Mouse (Mus musculus): ENCODE results near the gene Clec4a4.
"Not testable (repeated sequence)": the region's sequence is repeated elsewhere in the genome, so short reads cannot be mapped to it uniquely, and the experiment has no call there.

The Clec4a4 gene

DNA sequence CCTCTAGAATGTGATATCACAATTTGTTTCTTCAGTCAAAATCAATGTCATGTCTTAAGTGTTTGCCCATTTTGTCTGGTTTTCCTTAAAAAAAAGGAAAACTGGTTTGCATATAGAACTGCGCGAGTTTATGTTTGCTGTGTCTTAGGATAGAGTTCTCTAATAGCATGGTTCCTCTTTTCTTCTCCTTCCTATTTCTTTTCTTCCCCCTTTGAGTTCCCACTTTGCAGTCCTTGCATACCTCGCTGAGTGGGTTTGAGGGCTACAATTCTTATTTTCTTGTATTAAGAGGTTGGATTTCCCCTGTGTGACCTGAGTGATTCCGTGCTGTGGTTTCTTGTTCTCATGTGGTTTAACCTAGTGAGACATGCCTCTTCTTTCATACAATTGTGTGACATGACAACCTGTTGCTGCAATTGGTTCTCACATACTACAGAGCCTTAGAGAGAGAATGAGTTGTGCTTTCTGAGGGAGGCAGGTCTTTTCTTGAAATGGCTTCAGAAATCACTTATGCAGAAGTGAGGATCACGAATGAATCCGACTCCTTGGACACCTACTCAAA, at the start of gene Clec4a4:
Gene Clec4a4, plus strand, starts transcription at position 492 of the 562 bp plus-strand sequence.
- no peak for DNase-seq (ENCODE audit: low spot score in 2 of 2)

DNA sequence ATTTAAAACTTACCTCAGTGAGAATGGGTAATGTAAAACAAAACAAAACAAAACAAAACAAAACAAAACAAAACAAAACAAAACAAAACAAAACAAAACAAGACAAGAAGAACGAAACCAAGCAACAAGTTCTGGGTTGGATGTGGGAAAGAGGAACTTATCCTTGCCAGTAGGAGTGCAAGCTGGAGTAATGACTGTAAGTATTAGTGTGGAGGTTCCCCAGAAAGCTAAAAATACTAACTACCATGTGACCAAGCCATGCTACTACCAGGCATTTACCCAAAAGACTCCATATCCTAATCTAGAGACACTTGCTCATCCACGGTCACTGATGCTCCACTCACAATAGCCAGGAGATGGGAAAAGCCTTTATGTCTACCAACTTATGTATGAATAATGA, 43.4 kb upstream of the Clec4a4 start:
- DNase-seq (ENCODE audit: low spot score in 2 of 2): no peak

DNA sequence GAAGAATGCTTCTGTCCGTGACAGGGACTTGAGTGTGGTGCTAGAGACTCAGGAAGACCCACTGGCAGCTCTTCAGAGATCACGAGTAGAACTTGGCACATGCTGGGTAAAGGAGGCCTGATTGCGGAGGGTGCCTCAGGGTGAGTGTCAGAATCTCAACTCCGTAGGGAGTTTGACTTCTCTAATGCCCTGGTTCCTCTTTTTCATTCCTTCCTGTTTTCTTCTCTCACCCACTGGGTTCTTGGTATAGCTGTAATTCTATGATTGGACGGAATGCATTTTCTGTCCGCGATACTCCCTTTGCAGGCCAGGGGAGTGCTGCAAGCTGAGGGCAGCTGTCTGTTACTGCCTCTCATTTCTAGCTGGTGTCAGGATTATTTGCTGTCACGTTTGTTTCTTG, 37.8 kb upstream of the Clec4a4 start, which contains the start of gene Clec4a3:
Gene Clec4a3, plus strand, starts transcription at position 115 of the 400 bp plus-strand sequence.
- DNase-seq (ENCODE audit: low spot score in 2 of 2): no peak

DNA sequence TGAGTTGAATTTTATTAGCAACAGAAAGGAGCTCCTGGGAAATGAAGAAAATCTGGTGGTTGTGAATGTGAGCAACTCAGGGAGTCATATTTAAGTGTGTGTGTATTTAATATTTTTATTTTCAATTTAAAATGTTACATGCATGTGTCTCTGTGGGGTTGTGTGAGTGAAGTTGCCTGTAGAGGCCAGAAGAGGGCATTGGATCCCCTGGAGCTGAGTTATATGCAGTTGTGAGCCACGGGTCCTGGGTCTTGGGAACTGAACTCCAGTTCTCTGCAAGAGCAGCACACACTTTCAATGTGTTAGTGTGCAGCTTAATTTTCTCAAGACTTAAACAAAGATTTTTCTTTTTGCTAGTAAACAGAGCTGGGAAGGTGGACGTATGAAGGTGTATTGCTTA, 25.6 kb upstream of the Clec4a4 start:
- DNase-seq (ENCODE audit: low spot score in 2 of 2): no peak

DNA sequence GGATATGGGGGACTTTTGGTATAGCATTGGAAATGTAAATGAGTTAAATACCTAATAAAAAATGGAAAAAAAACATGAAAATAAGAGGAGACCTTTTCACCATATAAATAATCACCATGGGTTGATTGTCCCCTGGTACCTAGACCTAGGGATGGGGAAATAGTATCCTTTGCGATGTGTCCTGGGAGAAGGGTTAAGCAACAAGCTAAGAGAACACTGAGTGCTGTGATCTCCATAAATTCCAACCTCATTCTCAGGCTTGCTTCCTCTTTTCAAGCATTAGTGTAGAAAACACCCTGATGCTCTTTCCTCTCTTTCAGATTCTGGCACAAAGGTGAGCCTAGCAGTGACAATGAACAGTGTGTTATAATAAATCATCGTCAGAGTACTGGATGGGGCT, 21.1 kb upstream of the Clec4a4 start:
- no peak for DNase-seq (ENCODE audit: low spot score in 2 of 2)

DNA sequence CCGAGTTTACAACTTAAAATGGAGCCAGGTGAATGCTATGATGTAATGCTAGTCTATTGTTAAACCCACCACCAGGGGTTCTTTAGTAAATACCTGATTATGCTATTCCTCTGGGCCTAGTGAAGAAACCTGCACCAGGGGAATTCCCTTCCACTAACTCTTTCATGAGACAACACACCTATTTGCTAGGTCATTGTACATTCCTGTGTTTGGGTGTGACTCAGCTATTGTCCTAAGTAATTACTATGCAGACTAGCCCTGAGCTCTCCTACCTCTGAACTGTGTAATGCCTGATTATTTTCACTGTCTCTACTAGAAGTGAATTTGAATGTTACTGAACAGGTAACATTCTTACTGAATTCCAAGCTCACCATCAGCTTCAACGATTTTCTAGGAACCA, 14.5 kb downstream of the Clec4a4 start:
- DNase-seq (ENCODE audit: low spot score in 2 of 2): not testable (repeated sequence)

DNA sequence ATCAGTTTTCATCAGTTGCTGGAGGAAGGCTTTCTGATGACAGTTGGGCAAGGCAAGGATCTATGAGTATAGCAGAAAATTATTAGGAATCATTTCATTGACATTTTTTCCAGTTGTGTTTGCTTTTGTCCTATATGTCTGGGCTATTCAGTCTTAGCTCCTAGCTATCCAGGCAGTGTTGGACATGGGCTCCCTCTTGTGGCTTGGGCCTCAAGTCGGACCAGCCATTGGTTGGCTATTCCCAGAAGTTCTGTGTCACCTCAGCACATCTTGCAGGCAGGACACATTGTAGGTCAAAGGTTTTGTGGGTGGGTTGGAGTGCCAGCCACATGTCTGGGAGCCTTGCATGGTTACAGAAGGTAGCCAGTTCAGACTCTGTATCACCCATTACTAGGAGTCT, 15.4 kb downstream of the Clec4a4 start:
- DNase-seq (ENCODE audit: low spot score in 2 of 2): peak in 1 of 2 experiments; percentile 2

DNA sequence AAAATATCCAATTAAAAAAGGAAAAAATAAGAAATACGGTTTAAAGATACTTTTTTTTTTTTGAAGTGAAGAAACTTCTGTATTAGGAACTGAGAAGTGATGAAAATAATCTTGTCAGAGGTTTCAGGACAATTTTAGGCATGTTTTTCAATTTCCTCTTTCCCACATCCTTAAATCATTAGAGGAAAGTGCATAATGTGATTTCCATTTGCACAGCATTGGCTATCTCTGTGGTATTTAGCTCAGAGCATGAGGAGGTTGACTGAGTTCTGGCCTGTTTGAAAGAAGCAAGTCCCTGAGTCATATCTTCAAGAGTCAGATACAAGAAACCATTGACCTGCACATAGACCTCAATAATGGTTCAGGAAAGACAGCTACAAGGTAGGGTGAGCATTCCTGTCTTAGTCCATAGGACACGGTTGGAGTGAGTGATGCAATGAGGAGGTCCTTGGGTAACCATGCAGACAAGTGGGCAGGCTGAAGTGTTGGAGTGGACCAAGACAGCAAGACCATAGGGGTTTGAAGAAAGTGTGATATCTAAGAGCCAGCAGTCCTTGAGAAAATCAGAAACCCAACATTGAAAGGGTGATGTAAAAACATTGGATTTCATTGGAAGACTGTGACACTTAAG, 59.7 kb downstream of the Clec4a4 start, which contains the start of gene Clec4b1:
Gene Clec4b1, plus strand, starts transcription at position 221 of the 631 bp plus-strand sequence.
- DNase-seq (ENCODE audit: low spot score in 2 of 2): no peak
